Mouse (Mus musculus): Measurements from ENCODE around the gene Noa1. TPM values are rescaled to one million over a fixed set of nuclear protein-coding genes. Genes with fewer than 3 reads are reported as not detected.
A peak's percentile ranks its signal among the peaks of the same experiment; 100 is the strongest.

Gene Noa1
- polyA plus RNA-seq, 1 experiment from 2014 or later, result 21.1 TPM

DNA sequence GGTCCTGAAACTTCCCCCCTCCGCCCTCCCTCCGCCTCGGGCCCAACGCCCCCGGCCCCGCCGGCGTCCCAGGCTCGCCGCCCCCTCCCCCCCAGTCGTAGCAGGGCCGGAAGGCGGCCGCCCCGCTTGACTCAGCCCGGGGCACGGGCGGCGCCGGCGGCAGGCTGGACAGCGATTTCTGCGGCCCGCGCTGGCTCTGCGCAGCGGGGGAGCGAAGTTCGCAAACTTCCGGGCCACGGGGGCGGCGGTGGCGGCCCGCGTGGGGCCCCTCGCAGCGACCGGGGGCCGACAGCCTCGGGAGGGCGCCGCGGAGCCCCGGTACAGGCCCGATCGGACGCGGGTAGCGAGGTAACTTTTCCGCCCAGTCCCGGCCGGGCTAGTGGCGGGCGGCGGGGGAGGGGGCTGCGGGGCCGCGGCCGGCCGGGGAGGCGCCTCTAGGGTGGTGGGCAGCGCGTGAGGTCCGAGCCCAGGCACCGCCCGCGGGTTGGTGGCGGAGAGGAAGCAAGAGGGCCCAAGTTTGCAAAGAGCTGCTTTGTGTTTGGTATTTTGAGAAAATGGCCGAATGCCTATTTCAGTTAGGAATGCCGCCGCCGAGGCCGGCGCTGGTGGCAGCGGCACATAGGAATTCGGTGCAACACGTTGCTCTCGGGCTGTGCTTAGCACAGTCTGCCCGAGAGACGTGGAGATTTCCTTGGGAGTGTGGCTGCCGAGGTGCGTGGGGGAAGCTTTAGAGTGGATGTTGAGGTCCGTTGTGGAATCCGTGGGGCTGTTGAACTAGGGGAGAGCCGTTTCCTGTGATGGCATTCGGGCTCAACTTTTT, 43.6 kb downstream of the Noa1 start:
- H3K9ac ChIP-seq (replicated peaks; ENCODE audit: low read depth, low read length), result peak overlapping the region; percentile 92
- H3K4me1 ChIP-seq (ENCODE audit: control insufficient read depth, insufficient read depth, low read length), result peaks cover 8% of the 10 kb centered on the region
- peak; percentile 72 for ATAC-seq (ENCODE audit: insufficient number of reproducible peaks, insufficient read depth, low FRiP score, low read depth)
- H3K36me3 ChIP-seq (ENCODE audit: control insufficient read depth, insufficient read depth, low read length), result peaks cover 24% of the 10 kb centered on the region
- H3K4me2 ChIP-seq (replicated peaks; ENCODE audit: low read depth, low read length), result peak overlapping the region; percentile 47
- no peaks in the 10 kb centered on the region for H3K27me3 ChIP-seq (ENCODE audit: control insufficient read depth, insufficient read depth, low read length)
- H3K9me3 ChIP-seq (ENCODE audit: control insufficient read depth, low read depth, low read length), result no peaks in the 10 kb centered on the region
- WGBS, result under 1% methylated on average over 82 of the region's 87 CpGs
- peak overlapping the region; percentile 98 for H3K27ac ChIP-seq (ENCODE audit: low read length)
- peak overlapping the region; percentile 95 for H3K4me3 ChIP-seq (ENCODE audit: low read depth, low read length)

DNA sequence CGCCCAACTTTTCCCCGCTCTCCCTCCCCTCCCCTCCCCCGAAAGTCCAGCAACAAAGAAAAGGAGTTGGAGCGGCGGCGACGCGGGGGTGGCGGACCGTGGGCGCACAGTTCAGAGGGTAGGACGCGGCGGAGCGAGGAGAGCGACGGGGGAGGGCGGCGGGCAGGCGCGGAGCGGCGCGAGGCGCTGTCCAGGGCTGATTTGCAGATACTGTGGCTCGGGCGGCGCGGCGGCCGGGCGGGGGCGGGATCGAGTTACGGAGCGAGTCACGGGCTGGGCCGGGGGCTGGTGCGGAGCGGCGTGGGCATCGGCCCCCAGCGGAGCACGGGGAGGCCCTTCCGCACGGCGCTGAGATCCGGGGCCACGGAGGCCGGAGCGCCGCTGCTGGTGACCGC, 44.2 kb downstream of the Noa1 start:
- Histone ChIP-seq H3K27me3 (ENCODE audit: control insufficient read depth, insufficient read depth, low read length) (no peaks in the 10 kb centered on the region), H3K27ac (ENCODE audit: low read length) (peak overlapping the region; percentile 98), H3K9ac (replicated peaks; ENCODE audit: low read depth, low read length) (peak overlapping the region; percentile 92), H3K4me2 (replicated peaks; ENCODE audit: low read depth, low read length) (peak overlapping the region; percentile 47), H3K4me1 (ENCODE audit: control insufficient read depth, insufficient read depth, low read length) (peaks cover 8% of the 10 kb centered on the region), H3K4me3 (ENCODE audit: low read depth, low read length) (peak overlapping the region; percentile 95), H3K36me3 (ENCODE audit: control insufficient read depth, insufficient read depth, low read length) (peaks cover 19% of the 10 kb centered on the region), H3K9me3 (ENCODE audit: control insufficient read depth, low read depth, low read length) (no peaks in the 10 kb centered on the region)
- under 1% methylated on average over 39 of the region's 53 CpGs for WGBS
- ATAC-seq (ENCODE audit: insufficient number of reproducible peaks, insufficient read depth, low FRiP score, low read depth), result peak; percentile 90

DNA sequence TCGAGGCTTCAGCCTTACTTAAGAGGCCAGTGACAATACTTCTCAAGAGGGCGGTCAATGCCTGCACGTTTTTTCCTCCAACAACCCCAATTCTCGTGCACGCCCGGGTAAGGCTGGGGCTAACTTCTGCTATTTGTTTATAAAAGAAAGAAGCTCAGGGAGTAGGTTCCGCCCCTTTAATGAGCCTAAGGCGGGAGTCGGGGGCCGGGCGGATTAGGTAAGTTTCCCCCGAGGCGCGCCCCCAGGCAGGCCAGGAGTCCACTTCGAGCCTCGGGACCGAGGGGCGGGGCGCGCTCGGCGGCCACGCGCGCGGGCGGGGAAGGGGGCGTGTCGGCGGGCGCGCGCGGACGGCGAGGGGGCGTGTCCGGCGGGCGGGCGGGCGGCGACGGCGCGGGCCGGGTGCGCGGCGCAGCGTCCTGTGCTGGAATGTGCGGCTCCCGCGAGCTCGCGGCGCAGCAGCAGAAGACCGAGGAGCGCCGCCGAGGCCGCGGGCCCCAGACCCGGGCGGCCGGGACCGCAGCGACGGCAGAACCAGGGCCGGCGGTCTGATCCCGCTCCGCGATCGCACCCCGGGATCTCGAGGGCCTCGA, 44.7 kb downstream of the Noa1 start, which contains the start of gene Rest:
Gene Rest, plus strand, starts transcription at position 411 of the 590 bp plus-strand sequence.
- Histone ChIP-seq H3K36me3 (ENCODE audit: control insufficient read depth, insufficient read depth, low read length) (peaks cover 14% of the 10 kb centered on the region), H3K27me3 (ENCODE audit: control insufficient read depth, insufficient read depth, low read length) (no peaks in the 10 kb centered on the region), H3K4me2 (replicated peaks; ENCODE audit: low read depth, low read length) (peak within 1 kb of the TSS; percentile 47), H3K9me3 (ENCODE audit: control insufficient read depth, low read depth, low read length) (no peaks in the 10 kb centered on the region), H3K4me1 (ENCODE audit: control insufficient read depth, insufficient read depth, low read length) (peaks cover 8% of the 10 kb centered on the region), H3K9ac (replicated peaks; ENCODE audit: low read depth, low read length) (peak within 1 kb of the TSS; percentile 92), H3K4me3 (ENCODE audit: low read depth, low read length) (peak within 1 kb of the TSS; percentile 95), H3K27ac (ENCODE audit: low read length) (peak within 1 kb of the TSS; percentile 98)
- peak; percentile 86 for ATAC-seq (ENCODE audit: insufficient number of reproducible peaks, insufficient read depth, low FRiP score, low read depth)
- WGBS, result under 1% methylated on average over 50 of the region's 78 CpGs

DNA sequence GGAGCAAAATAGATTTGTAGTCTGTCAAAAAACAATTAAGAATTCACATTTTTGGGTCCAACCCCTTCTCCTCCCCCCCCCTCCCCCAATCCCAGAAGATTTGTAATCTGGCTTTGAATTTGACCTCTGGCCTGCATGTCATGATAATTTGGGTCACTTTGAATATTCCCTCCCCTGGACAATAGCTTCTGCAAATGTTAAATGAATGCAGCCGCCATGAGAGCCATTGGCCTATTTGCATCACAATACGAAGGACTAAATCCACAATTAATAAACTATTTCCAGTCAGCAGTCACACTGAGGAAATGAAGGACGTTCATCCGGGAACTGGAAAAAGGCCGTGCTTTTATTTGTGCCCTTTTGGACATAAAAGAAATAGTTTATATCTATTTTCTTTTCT, 47.8 kb downstream of the Noa1 start:
- Histone ChIP-seq H3K4me2 (replicated peaks; ENCODE audit: low read depth, low read length) (no peak overlapping the region), H3K36me3 (ENCODE audit: control insufficient read depth, insufficient read depth, low read length) (no peaks in the 10 kb centered on the region), H3K9ac (replicated peaks; ENCODE audit: low read depth, low read length) (no peak overlapping the region), H3K27me3 (ENCODE audit: control insufficient read depth, insufficient read depth, low read length) (no peaks in the 10 kb centered on the region), H3K27ac (ENCODE audit: low read length) (no peak overlapping the region), H3K4me3 (ENCODE audit: low read depth, low read length) (no peak overlapping the region), H3K9me3 (ENCODE audit: control insufficient read depth, low read depth, low read length) (no peaks in the 10 kb centered on the region), H3K4me1 (ENCODE audit: control insufficient read depth, insufficient read depth, low read length) (no peaks in the 10 kb centered on the region)
- ATAC-seq (ENCODE audit: insufficient number of reproducible peaks, insufficient read depth, low FRiP score, low read depth), result no peak
- 82% methylated on average over 5 of the region's 5 CpGs for WGBS

DNA sequence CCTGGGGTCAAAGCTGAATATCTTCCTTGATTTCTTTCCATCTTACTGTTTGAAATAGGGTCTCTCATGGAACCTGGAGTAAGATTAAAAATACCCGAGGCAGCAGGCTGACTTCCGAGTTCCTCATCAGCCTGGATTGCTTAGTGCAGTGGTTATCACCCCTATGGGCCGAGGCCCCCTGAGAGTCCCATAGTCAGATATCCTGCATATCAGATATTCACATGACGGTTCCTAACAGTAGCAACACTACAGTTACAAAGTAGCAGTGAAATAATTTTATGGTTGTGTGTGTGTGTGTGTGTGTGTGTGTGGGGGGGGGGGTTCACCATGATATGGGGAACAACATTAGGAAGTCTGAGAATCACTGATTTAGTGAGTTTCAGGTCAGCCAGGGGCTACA, 48.7 kb downstream of the Noa1 start:
- no peaks in the 10 kb centered on the region for H3K27me3 ChIP-seq (ENCODE audit: control insufficient read depth, insufficient read depth, low read length)
- no peak overlapping the region for H3K27ac ChIP-seq (ENCODE audit: low read length)
- no peak overlapping the region for H3K4me2 ChIP-seq (replicated peaks; ENCODE audit: low read depth, low read length)
- H3K4me1 ChIP-seq (ENCODE audit: control insufficient read depth, insufficient read depth, low read length), result no peaks in the 10 kb centered on the region
- H3K9ac ChIP-seq (replicated peaks; ENCODE audit: low read depth, low read length), result no peak overlapping the region
- H3K36me3 ChIP-seq (ENCODE audit: control insufficient read depth, insufficient read depth, low read length), result no peaks in the 10 kb centered on the region
- H3K9me3 ChIP-seq (ENCODE audit: control insufficient read depth, low read depth, low read length), result no peaks in the 10 kb centered on the region
- ATAC-seq (ENCODE audit: insufficient number of reproducible peaks, insufficient read depth, low FRiP score, low read depth), result no peak
- H3K4me3 ChIP-seq (ENCODE audit: low read depth, low read length), result no peak overlapping the region
- WGBS, result 81% methylated on average over 4 of the region's 4 CpGs

DNA sequence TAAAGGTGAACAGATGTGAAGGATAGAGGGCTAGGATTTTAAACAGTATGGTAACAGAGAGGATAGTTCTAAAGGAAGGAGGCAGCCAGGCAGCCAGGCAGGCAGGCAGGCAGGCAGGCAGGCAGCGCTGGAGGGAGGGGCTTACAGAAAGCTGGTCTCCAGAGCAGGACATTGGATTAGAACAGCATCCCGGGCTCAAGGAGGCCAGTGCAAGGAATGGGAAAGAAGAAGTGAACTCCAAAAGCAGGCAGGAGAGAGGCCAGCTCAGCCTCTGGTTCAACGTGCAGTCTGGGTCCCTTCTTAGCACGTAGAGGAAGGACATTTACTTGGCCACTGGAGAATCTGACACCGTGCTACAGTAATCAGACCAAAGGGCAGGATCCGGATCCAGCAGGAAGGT, 49.7 kb downstream of the Noa1 start:
- Histone ChIP-seq H3K27me3 (ENCODE audit: control insufficient read depth, insufficient read depth, low read length) (no peaks in the 10 kb centered on the region), H3K9me3 (ENCODE audit: control insufficient read depth, low read depth, low read length) (no peaks in the 10 kb centered on the region), H3K27ac (ENCODE audit: low read length) (no peak overlapping the region), H3K4me2 (replicated peaks; ENCODE audit: low read depth, low read length) (no peak overlapping the region), H3K9ac (replicated peaks; ENCODE audit: low read depth, low read length) (no peak overlapping the region), H3K36me3 (ENCODE audit: control insufficient read depth, insufficient read depth, low read length) (no peaks in the 10 kb centered on the region), H3K4me1 (ENCODE audit: control insufficient read depth, insufficient read depth, low read length) (no peaks in the 10 kb centered on the region), H3K4me3 (ENCODE audit: low read depth, low read length) (no peak overlapping the region)
- no peak for ATAC-seq (ENCODE audit: insufficient number of reproducible peaks, insufficient read depth, low FRiP score, low read depth)
- WGBS, result 51% methylated on average over 6 of the region's 6 CpGs

DNA sequence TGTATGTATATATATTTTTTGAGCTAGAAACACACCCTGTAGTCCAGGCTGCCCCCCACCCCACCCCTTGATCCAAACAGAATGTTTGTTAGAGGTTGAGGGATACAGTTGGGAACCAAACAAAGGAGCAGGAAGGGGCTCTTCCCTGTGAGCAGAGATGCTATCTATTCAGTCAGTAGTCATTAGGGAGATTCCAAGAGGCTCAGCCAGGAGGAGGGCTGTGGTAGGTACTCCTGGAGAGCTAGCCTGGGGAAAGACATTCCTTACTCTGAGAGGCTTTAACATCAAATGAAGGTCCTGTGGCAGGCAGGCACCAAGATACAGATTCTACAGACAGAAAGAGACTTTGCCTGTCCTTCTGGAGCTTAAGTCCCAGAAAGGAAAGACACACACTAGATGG, 50.6 kb downstream of the Noa1 start:
- no peak overlapping the region for H3K27ac ChIP-seq (ENCODE audit: low read length)
- no peaks in the 10 kb centered on the region for H3K9me3 ChIP-seq (ENCODE audit: control insufficient read depth, low read depth, low read length)
- H3K27me3 ChIP-seq (ENCODE audit: control insufficient read depth, insufficient read depth, low read length), result no peaks in the 10 kb centered on the region
- no peak overlapping the region for H3K4me2 ChIP-seq (replicated peaks; ENCODE audit: low read depth, low read length)
- H3K4me3 ChIP-seq (ENCODE audit: low read depth, low read length), result no peak overlapping the region
- no peaks in the 10 kb centered on the region for H3K4me1 ChIP-seq (ENCODE audit: control insufficient read depth, insufficient read depth, low read length)
- H3K36me3 ChIP-seq (ENCODE audit: control insufficient read depth, insufficient read depth, low read length), result no peaks in the 10 kb centered on the region
- no peak for ATAC-seq (ENCODE audit: insufficient number of reproducible peaks, insufficient read depth, low FRiP score, low read depth)
- H3K9ac ChIP-seq (replicated peaks; ENCODE audit: low read depth, low read length), result no peak overlapping the region

DNA sequence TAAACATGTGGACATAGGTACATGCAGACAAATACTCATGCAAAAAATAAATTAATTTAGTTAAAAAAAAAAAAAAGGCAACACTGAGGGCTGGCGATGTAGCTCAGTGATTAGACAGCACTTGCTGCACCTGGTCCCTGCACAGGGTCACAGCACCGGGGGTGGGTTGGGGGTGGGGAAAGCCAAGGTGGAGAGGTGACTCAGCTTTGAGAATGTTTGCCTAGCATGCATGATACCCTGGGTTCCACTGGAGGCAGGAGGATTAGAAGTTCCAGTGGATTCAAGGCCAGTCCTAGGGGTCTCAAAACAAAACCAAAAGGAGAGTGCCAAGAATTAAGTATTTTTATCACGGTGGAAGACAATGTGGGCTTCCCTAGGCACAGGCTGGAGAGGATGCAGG, 52.3 kb downstream of the Noa1 start:
- no peak for ATAC-seq (ENCODE audit: insufficient number of reproducible peaks, insufficient read depth, low FRiP score, low read depth)
- H3K27me3 ChIP-seq (ENCODE audit: control insufficient read depth, insufficient read depth, low read length), result no peaks in the 10 kb centered on the region
- no peaks in the 10 kb centered on the region for H3K36me3 ChIP-seq (ENCODE audit: control insufficient read depth, insufficient read depth, low read length)
- no peak overlapping the region for H3K4me2 ChIP-seq (replicated peaks; ENCODE audit: low read depth, low read length)
- H3K4me3 ChIP-seq (ENCODE audit: low read depth, low read length), result no peak overlapping the region
- no peaks in the 10 kb centered on the region for H3K4me1 ChIP-seq (ENCODE audit: control insufficient read depth, insufficient read depth, low read length)
- H3K27ac ChIP-seq (ENCODE audit: low read length), result no peak overlapping the region
- no peak overlapping the region for H3K9ac ChIP-seq (replicated peaks; ENCODE audit: low read depth, low read length)
- no peaks in the 10 kb centered on the region for H3K9me3 ChIP-seq (ENCODE audit: control insufficient read depth, low read depth, low read length)
- 74% methylated on average over 3 of the region's 3 CpGs for WGBS

Data from stomach, embryonic 14.5 days (tissue).